Mouse (Mus musculus): ENCODE data around the gene Hes7.

DNA sequence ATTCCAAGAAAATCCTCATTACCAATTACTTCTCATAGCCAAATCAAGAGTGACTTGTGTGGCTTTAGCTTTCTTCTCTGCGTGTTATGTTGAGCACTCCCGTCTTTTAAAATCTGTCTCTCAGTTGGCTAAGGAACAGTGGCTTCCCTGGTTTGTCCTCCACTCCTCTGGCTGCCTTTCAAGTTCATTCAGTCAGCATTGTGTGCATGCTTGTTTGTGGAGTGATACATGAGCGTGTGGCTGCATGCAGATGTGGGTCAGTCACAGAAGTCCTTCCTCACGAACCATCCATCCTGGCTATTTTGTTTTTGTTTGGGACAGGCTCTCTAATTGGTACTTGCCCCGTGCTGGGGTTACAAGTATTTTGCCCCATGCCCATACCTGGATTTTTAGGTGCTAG lies 43.6 kb upstream of the Hes7 start:
- TF ChIP-seq CTCF (IDR thresholded peaks at IDR 0.05; ENCODE audit: borderline replicate concordance, insufficient read depth, low read length), result no peak
- no peak for TF ChIP-seq POLR2A (IDR thresholded peaks at IDR 0.05; ENCODE audit: low read depth, low read length)

Measured in embryonic fibroblast, embryonic 13.5 days (primary cell).